Mouse (Mus musculus): ENCODE measurements around the gene Itga7. TPM values are rescaled to one million over a fixed set of nuclear protein-coding genes. Genes with fewer than 3 reads are reported as not detected.

Gene Itga7
- polyA plus RNA-seq, 1 experiment from 2014 or later = 15.5 TPM

- Histone ChIP-seq H3K27ac (replicated peaks) (0 out of 2 replicates have a peak overlapping the region, but pooled peaks have one; percentile 49), H3K36me3 (peaks cover 20% of the 10 kb centered on the region), H3K9me3 (no peaks in the 10 kb centered on the region), H3K4me1 (replicated peaks) (peaks cover 34% of the 10 kb centered on the region), H3K4me2 (no peak overlapping the region), H3K4me3 (no peak overlapping the region), H3K27me3 (peaks cover 2% of the 10 kb centered on the region; the same call in 1 of the 2 replicates), H3K9ac (no peak overlapping the region)
- ATAC-seq (ENCODE audit: low read depth) = peak; percentile 17; the same call in 1 of the 2 replicates
- WGBS = 9% methylated on average over 5 of the region's 5 CpGs
These were observed 20.4 kb upstream of the Itga7 start for GRCm38 (mm10) chr10:128913219-128913618.

GRCm38 (mm10) chr10:128913696-128914095, 19.9 kb upstream of the Itga7 start:
- ATAC-seq (ENCODE audit: low read depth) = no peak
- peaks cover 22% of the 10 kb centered on the region for H3K36me3 ChIP-seq
- WGBS = 75% methylated on average over 12 of the region's 12 CpGs

GRCm38 (mm10) chr10:128915550-128915949, 18.1 kb upstream of the Itga7 start:
- no peak for ATAC-seq (ENCODE audit: low read depth)
- no peaks in the 10 kb centered on the region for H3K27me3 ChIP-seq
- no peak overlapping the region for H3K4me3 ChIP-seq
- no peak overlapping the region for H3K27ac ChIP-seq (replicated peaks)
- no peak overlapping the region for H3K4me2 ChIP-seq
- peaks cover 48% of the 10 kb centered on the region for H3K4me1 ChIP-seq (replicated peaks)
- WGBS = 93% methylated on average over 2 of the region's 2 CpGs
- no peaks in the 10 kb centered on the region for H3K9me3 ChIP-seq
- peaks cover 25% of the 10 kb centered on the region for H3K36me3 ChIP-seq
- no peak overlapping the region for H3K9ac ChIP-seq

More at GRCm38 (mm10) chr10:128913696-128914095, 19.9 kb upstream of the Itga7 start:
- Histone ChIP-seq H3K4me2 (no peak overlapping the region), H3K27ac (replicated peaks) (no peak overlapping the region), H3K9ac (peak overlapping the region; percentile 12; the same call in 1 of the 2 replicates), H3K4me3 (no peak overlapping the region), H3K27me3 (no peaks in the 10 kb centered on the region), H3K4me1 (replicated peaks) (peaks cover 39% of the 10 kb centered on the region), H3K9me3 (no peaks in the 10 kb centered on the region)

- Histone ChIP-seq H3K4me2 (no peak overlapping the region), H3K4me3 (no peak overlapping the region), H3K4me1 (replicated peaks) (peaks cover 48% of the 10 kb centered on the region), H3K9ac (no peak overlapping the region), H3K9me3 (no peaks in the 10 kb centered on the region), H3K27ac (replicated peaks) (no peak overlapping the region), H3K27me3 (no peaks in the 10 kb centered on the region), H3K36me3 (peaks cover 25% of the 10 kb centered on the region)
- WGBS = 97% methylated on average over 3 of the region's 3 CpGs
- ATAC-seq (ENCODE audit: low read depth) = no peak
These were observed 17.0 kb upstream of the Itga7 start for GRCm38 (mm10) chr10:128916665-128917064.

- no peaks in the 10 kb centered on the region for H3K9me3 ChIP-seq
- H3K27ac ChIP-seq (replicated peaks) = no peak overlapping the region
- no peak overlapping the region for H3K4me2 ChIP-seq
- ATAC-seq (ENCODE audit: low read depth) = no peak
- H3K27me3 ChIP-seq = no peaks in the 10 kb centered on the region
- no peak overlapping the region for H3K4me3 ChIP-seq
- peaks cover 55% of the 10 kb centered on the region for H3K4me1 ChIP-seq (replicated peaks)
- WGBS = 90% methylated on average over 6 of the region's 6 CpGs
- peaks cover 25% of the 10 kb centered on the region for H3K36me3 ChIP-seq
- H3K9ac ChIP-seq = no peak overlapping the region
These were observed 16.2 kb upstream of the Itga7 start for GRCm38 (mm10) chr10:128917400-128917799.

GRCm38 (mm10) chr10:128918246-128918645, 15.4 kb upstream of the Itga7 start:
- no peak for ATAC-seq (ENCODE audit: low read depth)
- Histone ChIP-seq H3K4me1 (replicated peaks) (peaks cover 55% of the 10 kb centered on the region), H3K9ac (no peak overlapping the region), H3K4me2 (no peak overlapping the region), H3K27ac (replicated peaks) (peak overlapping the region; percentile 65; the same call in 1 of the 2 replicates), H3K4me3 (no peak overlapping the region), H3K9me3 (no peaks in the 10 kb centered on the region), H3K27me3 (no peaks in the 10 kb centered on the region), H3K36me3 (peaks cover 25% of the 10 kb centered on the region)
- 76% methylated on average over 7 of the region's 7 CpGs for WGBS

GRCm38 (mm10) chr10:128919203-128919631, 14.4 kb upstream of the Itga7 start:
- H3K36me3 ChIP-seq = peaks cover 25% of the 10 kb centered on the region
- H3K9ac ChIP-seq = no peak overlapping the region; the same call in 1 of the 2 replicates
- no peaks in the 10 kb centered on the region for H3K9me3 ChIP-seq
- H3K4me1 ChIP-seq (replicated peaks) = peaks cover 56% of the 10 kb centered on the region
- H3K27me3 ChIP-seq = no peaks in the 10 kb centered on the region
- peak overlapping the region; percentile 65 for H3K27ac ChIP-seq (replicated peaks)
- H3K4me3 ChIP-seq = no peak overlapping the region
- ATAC-seq (ENCODE audit: low read depth) = no peak
- no peak overlapping the region for H3K4me2 ChIP-seq
- 22% methylated on average over 6 of the region's 6 CpGs for WGBS

GRCm38 (mm10) chr10:128919966-128920365, 13.7 kb upstream of the Itga7 start:
- WGBS = 86% methylated on average over 7 of the region's 7 CpGs
- Histone ChIP-seq H3K9ac (peak overlapping the region; percentile 46; the same call in 1 of the 2 replicates), H3K27me3 (no peaks in the 10 kb centered on the region), H3K36me3 (peaks cover 25% of the 10 kb centered on the region), H3K4me3 (no peak overlapping the region), H3K4me2 (no peak overlapping the region), H3K4me1 (replicated peaks) (peaks cover 57% of the 10 kb centered on the region), H3K9me3 (no peaks in the 10 kb centered on the region), H3K27ac (replicated peaks) (peak overlapping the region; percentile 65)
- ATAC-seq (ENCODE audit: low read depth) = no peak

GRCm38 (mm10) chr10:128920736-128921161, 12.9 kb upstream of the Itga7 start:
- no peak for ATAC-seq (ENCODE audit: low read depth)
- H3K36me3 ChIP-seq = peaks cover 25% of the 10 kb centered on the region
- no peak overlapping the region for H3K4me3 ChIP-seq
- no peak overlapping the region for H3K4me2 ChIP-seq
- H3K9ac ChIP-seq = no peak overlapping the region
- peaks cover 57% of the 10 kb centered on the region for H3K4me1 ChIP-seq (replicated peaks)
- H3K9me3 ChIP-seq = no peaks in the 10 kb centered on the region
- no peak overlapping the region for H3K27ac ChIP-seq (replicated peaks)
- 87% methylated on average over 3 of the region's 3 CpGs for WGBS
- no peaks in the 10 kb centered on the region for H3K27me3 ChIP-seq

GRCm38 (mm10) chr10:128921251-128921650, 12.4 kb upstream of the Itga7 start:
- Histone ChIP-seq H3K4me3 (no peak overlapping the region), H3K9ac (no peak overlapping the region), H3K27me3 (no peaks in the 10 kb centered on the region), H3K27ac (replicated peaks) (no peak overlapping the region), H3K9me3 (no peaks in the 10 kb centered on the region), H3K36me3 (peaks cover 22% of the 10 kb centered on the region), H3K4me2 (no peak overlapping the region), H3K4me1 (replicated peaks) (peaks cover 57% of the 10 kb centered on the region)
- 77% methylated on average over 1 of the region's 1 CpGs for WGBS
- no peak for ATAC-seq (ENCODE audit: low read depth)

GRCm38 (mm10) chr10:128921883-128922821, 11.5 kb upstream of the Itga7 start:
- WGBS = 73% methylated on average over 16 of the region's 16 CpGs
- 0 out of 2 replicates have a peak, but pooled peaks have one; percentile 2 for ATAC-seq (ENCODE audit: low read depth)
- H3K36me3 ChIP-seq = peaks cover 16% of the 10 kb centered on the region
- peak overlapping the region; percentile 86 for H3K4me3 ChIP-seq
- peak overlapping the region; percentile 96 for H3K27ac ChIP-seq (replicated peaks)
- peaks cover 57% of the 10 kb centered on the region for H3K4me1 ChIP-seq (replicated peaks)
- H3K4me2 ChIP-seq = peak overlapping the region; percentile 80
- H3K27me3 ChIP-seq = peaks cover 4% of the 10 kb centered on the region; the same call in 1 of the 2 replicates
- H3K9me3 ChIP-seq = no peaks in the 10 kb centered on the region
- peak overlapping the region; percentile 89 for H3K9ac ChIP-seq

GRCm38 (mm10) chr10:128922822-128923012, 10.9 kb upstream of the Itga7 start, which contains the start of gene Rdh5:
Gene Rdh5, minus strand, starts transcription at chr10:128922888.
- WGBS = 17% methylated on average over 1 of the region's 1 CpGs
- H3K4me2 ChIP-seq = peak within 1 kb of the TSS; percentile 80
- peaks cover 10% of the 10 kb centered on the region for H3K36me3 ChIP-seq
- peaks cover 9% of the 10 kb centered on the region for H3K27me3 ChIP-seq
- H3K9me3 ChIP-seq = no peaks in the 10 kb centered on the region
- H3K4me3 ChIP-seq = peak within 1 kb of the TSS; percentile 86
- peak within 1 kb of the TSS; percentile 96 for H3K27ac ChIP-seq (replicated peaks)
- ATAC-seq (ENCODE audit: low read depth) = no peak
- peaks cover 57% of the 10 kb centered on the region for H3K4me1 ChIP-seq (replicated peaks)
- peak within 1 kb of the TSS; percentile 89 for H3K9ac ChIP-seq
